Mouse (Mus musculus) forebrain, embryonic 10.5 days (tissue): ENCODE data around the gene Six4. TPM values are rescaled to one million over a fixed set of nuclear protein-coding genes. Genes with fewer than 3 reads are reported as not detected.

Source experiments
- polyA plus RNA-seq: library from polyadenylated mRNA; unstranded; fragments of >200 nt; fragmentation: Nextera tagmentation; extraction: Ambion mirVana; gene quantifications from 2 replicates; pipeline ENCODE4 v1.2.1, GENCODE M21; 2016

The Six4 gene
- polyA plus RNA-seq, 1 experiment from 2014 or later = 7.6 TPM

Other genes with a start within 250 kb of the Six4 start
- gene Six6, start 173.6 kb downstream of the Six4 start, polyA plus RNA-seq = 3.2 and 8.0 TPM in 2 replicates
- 2.6 and 3.8 TPM in 2 replicates for gene 4930447C04Rik, start 172.7 kb downstream of the Six4 start, polyA plus RNA-seq
- 10.7 and 11.4 TPM in 2 replicates for gene Six1, start 59.6 kb downstream of the Six4 start, polyA plus RNA-seq
- 35.8 and 37.5 TPM in 2 replicates for gene Mnat1, start 10.3 kb upstream of the Six4 start, polyA plus RNA-seq
- 22.2 and 25.0 TPM in 2 replicates for gene Trmt5, start 173.3 kb upstream of the Six4 start, polyA plus RNA-seq
- gene Slc38a6, start 173.3 kb upstream of the Six4 start, polyA plus RNA-seq = 8.9 and 10.5 TPM in 2 replicates